Mouse (Mus musculus) heart, postnatal 0 days (tissue): ENCODE measurements at regions not wholly inside any gene's neighbourhood (a gene's known extent, or its start where the extent isn't known, plus 50 kb on each side); places are given as distances from the start of the nearest gene placed in this dataset.

Experiments
- ATAC-seq: fragments of 200-750 bp; cut with Nextera tagmentation; 2 replicates; pipeline ENCODE4 v1.8.0; 2017; ENCODE audit warnings: low read depth, moderate number of reproducible peaks, moderate library complexity; ENCODE audit not compliant: insufficient read depth
- DNase-seq: peaks from one replicate; pipeline ENCODE4 v3.0.0-alpha.2; 2016; ENCODE audit warnings: low spot score
- H3K27ac ChIP-seq: fragments of 300-500 bp; sonication (generic); 2 replicates; pipeline ENCODE4 v1.5.1; 2014; ENCODE audit warnings: low read depth, mild to moderate bottlenecking
- H3K27me3 ChIP-seq: fragments of 300-500 bp; sonication (generic); 2 replicates; pipeline ENCODE4 v1.6.1; 2014; ENCODE audit warnings: low read length, mixed read lengths; ENCODE audit not compliant: control insufficient read depth, insufficient read depth
- H3K36me3 ChIP-seq: fragments of 300-500 bp; sonication (generic); replicated peaks from 2 replicates; pipeline ENCODE4 v1.6.1; 2014; ENCODE audit warnings: low read length, mixed read lengths; ENCODE audit not compliant: control insufficient read depth, insufficient read depth
- H3K4me1 ChIP-seq: fragments of 300-500 bp; sonication (generic); 2 replicates; pipeline ENCODE4 v1.6.1; 2014; ENCODE audit warnings: antibody characterized with exemption; ENCODE audit not compliant: control insufficient read depth, insufficient read depth
- H3K4me2 ChIP-seq: fragments of 300-500 bp; sonication (generic); 2 replicates; pipeline ENCODE4 v1.6.1; 2014; ENCODE audit warnings: low read depth, mild to moderate bottlenecking, low read length, moderate library complexity
- H3K4me3 ChIP-seq: fragments of 300-500 bp; sonication (generic); 2 replicates; pipeline ENCODE4 v1.5.1; 2014; ENCODE audit warnings: low read depth, low read length
- H3K9ac ChIP-seq: fragments of 300-500 bp; sonication (generic); replicated peaks from 2 replicates; pipeline ENCODE4 v1.6.1; 2014; ENCODE audit warnings: low read depth, low read length, mixed read lengths
- H3K9me3 ChIP-seq: fragments of 300-500 bp; sonication (generic); replicated peaks from 2 replicates; pipeline ENCODE4 v1.6.1; 2016; ENCODE audit warnings: low read length; ENCODE audit not compliant: control insufficient read depth
- CTCF ChIP-seq: IDR thresholded peaks from 2 replicates; pipeline ENCODE4 v1.5.1; 2016; ENCODE audit warnings: antibody characterized with exemption, control low read depth, low read depth
- EP300 ChIP-seq: IDR thresholded peaks from 2 replicates; pipeline ENCODE4 v1.6.1; 2016; ENCODE audit warnings: antibody characterized with exemption, low read depth
- WGBS: fragments of 180-500 bp; shearing (Covaris S2); extraction: QIAGEN DNeasy Blood & Tissue Kit; methylation state at CpG from one replicate; pipeline ENCODE4 v1.1.7; 2014; 5-methylcytosine and 5-hydroxymethylcytosine counted together

DNA sequence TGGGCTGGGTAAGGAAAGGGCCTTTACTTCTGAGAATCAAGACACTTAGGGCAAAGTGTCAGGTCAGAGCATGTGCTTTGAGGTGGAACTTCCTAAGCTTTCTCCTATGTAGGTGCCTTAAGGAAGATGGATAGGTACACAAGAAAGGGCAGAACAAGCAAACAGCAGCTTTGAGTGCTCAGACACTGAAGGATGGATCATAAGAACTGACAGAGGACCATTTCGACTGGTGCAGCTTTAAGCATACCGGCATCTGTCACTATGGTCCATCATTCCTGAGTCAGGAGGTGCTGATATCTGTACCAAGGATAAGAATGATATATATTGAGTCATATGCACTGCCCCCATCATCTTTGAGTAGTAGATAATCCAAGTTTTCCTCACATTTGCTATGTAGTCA lies 430.2 kb upstream of the Klhl29 start:
- Histone ChIP-seq H3K9me3 (no peaks in the 10 kb centered on the region), H3K36me3 (no peaks in the 10 kb centered on the region), H3K27me3 (no peaks in the 10 kb centered on the region), H3K27ac (no peak overlapping the region), H3K4me2 (no peak overlapping the region), H3K9ac (no peak overlapping the region), H3K4me3 (no peak overlapping the region), H3K4me1 (no peaks in the 10 kb centered on the region)
- WGBS, result 89% methylated on average over 2 of the region's 2 CpGs
- TF ChIP-seq EP300, result no peak
- TF ChIP-seq CTCF, result no peak
- no peak for DNase-seq
- ATAC-seq, result no peak

DNA sequence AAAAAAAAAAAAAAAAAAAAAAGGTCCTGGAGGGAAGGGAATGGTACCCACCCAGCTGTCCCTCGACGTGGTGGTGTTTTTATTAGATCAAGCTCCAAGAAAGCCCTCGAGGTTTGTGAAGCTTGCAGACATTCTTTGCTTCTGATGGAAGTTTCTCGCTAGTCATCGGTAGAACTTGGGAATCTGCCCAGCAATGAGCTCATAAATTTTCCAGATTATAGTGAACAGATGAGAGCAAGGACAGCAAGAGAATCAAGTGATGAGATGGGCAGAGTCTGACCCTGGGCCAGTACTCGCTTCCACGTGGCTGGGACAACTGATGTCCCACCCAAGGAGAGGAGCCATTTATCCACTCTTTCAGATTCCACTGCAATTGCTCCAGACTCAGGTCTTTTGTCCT lies 417.6 kb upstream of the Klhl29 start:
- no peak overlapping the region for H3K4me3 ChIP-seq
- no peaks in the 10 kb centered on the region for H3K27me3 ChIP-seq
- no peak overlapping the region for H3K27ac ChIP-seq
- H3K4me2 ChIP-seq, result no peak overlapping the region
- no peaks in the 10 kb centered on the region for H3K36me3 ChIP-seq
- no peaks in the 10 kb centered on the region for H3K9me3 ChIP-seq
- no peak overlapping the region for H3K9ac ChIP-seq
- no peak for ATAC-seq
- H3K4me1 ChIP-seq, result no peaks in the 10 kb centered on the region
- WGBS, result 47% methylated on average over 7 of the region's 7 CpGs
- TF ChIP-seq CTCF, result no peak
- no peak for TF ChIP-seq EP300
- DNase-seq, result no peak

GRCm38 (mm10) chr12:5787074-5787813 lies 411.8 kb upstream of the Klhl29 start:
- TF ChIP-seq EP300 (no peak), CTCF (no peak)
- no peak overlapping the region for H3K4me3 ChIP-seq
- no peak overlapping the region for H3K27ac ChIP-seq
- DNase-seq, result no peak
- no peak overlapping the region for H3K4me2 ChIP-seq
- no peak overlapping the region for H3K9ac ChIP-seq
- ATAC-seq, result no peak
- 48% methylated on average over 7 of the region's 7 CpGs for WGBS
- no peaks in the 10 kb centered on the region for H3K4me1 ChIP-seq
- H3K36me3 ChIP-seq, result no peaks in the 10 kb centered on the region
- no peaks in the 10 kb centered on the region for H3K9me3 ChIP-seq
- no peaks in the 10 kb centered on the region for H3K27me3 ChIP-seq

DNA sequence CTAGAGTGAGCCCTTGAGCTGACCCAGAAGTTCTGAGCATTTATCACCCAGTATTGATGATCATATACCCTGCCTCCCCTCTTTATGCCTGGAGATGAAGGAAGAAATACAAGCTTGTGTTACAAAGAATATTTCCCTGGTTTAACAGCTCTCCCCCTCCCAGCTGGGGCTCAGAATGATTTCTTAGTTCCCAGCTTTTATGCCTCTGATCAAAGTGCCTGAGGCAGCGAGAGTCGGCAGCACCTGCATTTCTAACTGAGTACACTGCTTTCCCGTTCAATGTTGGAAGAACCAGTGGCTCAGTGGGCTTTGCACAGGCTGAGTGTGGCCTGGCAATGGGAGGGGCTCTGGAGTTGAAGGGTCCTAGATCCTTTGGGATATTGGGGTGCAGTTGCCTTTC lies 405.8 kb upstream of the Klhl29 start:
- Histone ChIP-seq H3K4me3 (no peak overlapping the region), H3K27ac (no peak overlapping the region), H3K36me3 (no peaks in the 10 kb centered on the region), H3K9ac (no peak overlapping the region), H3K27me3 (no peaks in the 10 kb centered on the region), H3K4me2 (no peak overlapping the region), H3K9me3 (no peaks in the 10 kb centered on the region), H3K4me1 (no peaks in the 10 kb centered on the region)
- DNase-seq (no peak), ATAC-seq (no peak)
- WGBS, result 69% methylated on average over 3 of the region's 3 CpGs
- no peak for TF ChIP-seq EP300
- TF ChIP-seq CTCF, result no peak

DNA sequence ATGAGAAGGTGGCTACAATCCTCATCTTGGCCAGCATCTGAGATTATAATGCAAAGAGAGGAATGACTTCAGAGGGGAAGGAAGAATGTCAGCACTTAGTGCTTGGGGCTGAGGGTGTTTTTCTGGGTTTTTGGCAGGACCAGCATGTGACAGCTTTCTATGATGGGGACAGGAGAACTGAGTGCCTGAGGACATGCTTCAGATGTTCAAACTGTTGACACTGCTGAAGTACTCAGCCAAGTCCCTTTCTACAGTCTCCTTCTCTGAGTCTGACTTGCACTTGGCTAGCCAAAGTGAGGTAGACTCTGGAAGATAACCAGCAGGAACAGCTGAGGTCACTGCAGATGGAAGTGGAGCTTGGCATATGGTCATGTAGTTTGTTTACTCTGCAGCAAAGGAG lies 402.1 kb upstream of the Klhl29 start:
- DNase-seq (no peak), ATAC-seq (no peak)
- Histone ChIP-seq H3K27me3 (no peaks in the 10 kb centered on the region), H3K9me3 (no peaks in the 10 kb centered on the region), H3K9ac (no peak overlapping the region), H3K4me3 (no peak overlapping the region), H3K27ac (no peak overlapping the region), H3K4me2 (no peak overlapping the region), H3K36me3 (no peaks in the 10 kb centered on the region), H3K4me1 (no peaks in the 10 kb centered on the region)
- TF ChIP-seq CTCF (no peak), EP300 (no peak)

GRCm38 (mm10) chr12:5771399-5771978 lies 396.0 kb upstream of the Klhl29 start:
- Histone ChIP-seq H3K36me3 (no peaks in the 10 kb centered on the region), H3K9ac (no peak overlapping the region), H3K27ac (no peak overlapping the region), H3K9me3 (no peaks in the 10 kb centered on the region), H3K4me2 (no peak overlapping the region), H3K4me1 (no peaks in the 10 kb centered on the region), H3K27me3 (no peaks in the 10 kb centered on the region), H3K4me3 (no peak overlapping the region)
- ATAC-seq (no peak), DNase-seq (no peak)
- no peak for TF ChIP-seq EP300
- TF ChIP-seq CTCF, result no peak
- 29% methylated on average over 5 of the region's 5 CpGs for WGBS
